Mouse (Mus musculus) skeletal muscle tissue, adult 2 months (tissue): ENCODE measurements around the gene Rbms2.
"Not testable (repeated sequence)": the region's sequence is repeated elsewhere in the genome, so short reads cannot be mapped to it uniquely, and the experiment has no call there.

Experiments
- DNase-seq: peaks from one replicate; pipeline ENCODE4 v3.0.0-alpha.2; 2012; ENCODE audit warnings: low read depth, low spot score

Rbms2 gene

GRCm38 (mm10) chr10:128179989-128180388 is at the start of gene Rbms2:
Rbms2 (minus strand) TSS chr10:128180297.
- DNase-seq, result peak; percentile 34

DNA sequence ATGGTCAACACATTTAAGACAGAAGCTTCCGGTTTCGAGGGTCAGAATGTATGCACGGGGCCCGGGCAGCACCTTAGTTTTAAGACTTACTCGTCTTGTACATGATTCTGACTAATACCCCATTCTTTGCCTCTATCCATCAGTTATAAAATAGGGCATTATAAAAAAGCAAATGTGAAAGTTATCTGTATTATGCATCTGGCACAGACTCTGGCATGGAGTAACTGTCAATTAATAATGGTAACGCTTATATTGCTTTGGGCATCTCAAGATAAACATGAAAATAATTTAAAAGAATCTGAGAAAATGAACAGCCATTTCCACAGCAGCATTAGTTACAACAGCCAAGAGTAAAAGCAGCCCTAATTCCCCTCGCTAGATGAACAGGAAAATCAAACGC is 47.9 kb upstream of the Rbms2 start:
- DNase-seq, result no peak

GRCm38 (mm10) chr10:128227592-128227991 is 47.5 kb upstream of the Rbms2 start:
- DNase-seq, result no peak

- DNase-seq, result no peak
Measured at GRCm38 (mm10) chr10:128225538-128225937, 45.4 kb upstream of the Rbms2 start, which contains the start of gene Mip. Mip (plus strand) TSS chr10:128225838.

- no peak for DNase-seq
Measured at GRCm38 (mm10) chr10:128225064-128225463, 45.0 kb upstream of the Rbms2 start.

DNA sequence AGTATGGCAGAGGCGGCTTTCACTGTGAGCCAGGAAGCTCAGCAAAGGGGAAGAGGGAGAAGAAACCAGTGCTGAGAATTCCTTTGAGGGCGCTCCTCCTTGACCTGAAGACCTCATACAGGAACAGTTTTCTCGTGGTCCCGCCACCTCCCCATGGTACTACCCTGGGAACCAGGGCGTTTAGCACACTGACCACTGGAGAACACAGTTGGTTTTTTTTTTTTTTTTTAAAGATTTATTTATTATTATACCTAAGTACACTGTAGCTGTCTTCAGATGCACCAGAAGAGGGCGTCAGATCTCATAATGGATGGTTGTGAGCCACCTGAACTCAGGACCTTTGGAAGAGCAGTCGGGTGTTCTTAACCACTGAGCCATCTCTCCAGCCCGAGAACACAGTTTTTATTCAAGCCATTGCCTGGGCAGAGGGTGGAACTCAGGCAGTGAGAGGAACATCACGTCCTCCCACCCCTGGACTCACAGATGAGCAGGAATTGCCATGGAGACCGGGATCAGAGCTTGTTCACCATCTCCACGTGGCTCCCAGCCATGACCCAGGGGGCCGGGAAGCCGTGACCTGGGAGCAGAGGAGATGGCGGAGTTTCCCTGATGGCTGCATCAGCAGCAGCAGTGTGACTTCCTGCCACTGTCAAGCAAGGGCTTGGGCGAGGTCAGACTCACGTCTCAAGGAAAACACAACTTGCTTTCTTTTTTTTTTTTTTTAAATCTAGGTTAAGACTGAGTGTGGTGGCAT is 41.6 kb upstream of the Rbms2 start:
- DNase-seq, result no peak

- DNase-seq, result no peak
Measured at GRCm38 (mm10) chr10:128218387-128219117, 38.5 kb upstream of the Rbms2 start.

- DNase-seq, result no peak
Measured at GRCm38 (mm10) chr10:128214981-128215380, 34.9 kb upstream of the Rbms2 start.

- not testable (repeated sequence) for DNase-seq
Measured at GRCm38 (mm10) chr10:128214112-128214511, 34.0 kb upstream of the Rbms2 start.

- peak; percentile 36 for DNase-seq
Measured at GRCm38 (mm10) chr10:128212871-128213323, 32.8 kb upstream of the Rbms2 start.

DNA sequence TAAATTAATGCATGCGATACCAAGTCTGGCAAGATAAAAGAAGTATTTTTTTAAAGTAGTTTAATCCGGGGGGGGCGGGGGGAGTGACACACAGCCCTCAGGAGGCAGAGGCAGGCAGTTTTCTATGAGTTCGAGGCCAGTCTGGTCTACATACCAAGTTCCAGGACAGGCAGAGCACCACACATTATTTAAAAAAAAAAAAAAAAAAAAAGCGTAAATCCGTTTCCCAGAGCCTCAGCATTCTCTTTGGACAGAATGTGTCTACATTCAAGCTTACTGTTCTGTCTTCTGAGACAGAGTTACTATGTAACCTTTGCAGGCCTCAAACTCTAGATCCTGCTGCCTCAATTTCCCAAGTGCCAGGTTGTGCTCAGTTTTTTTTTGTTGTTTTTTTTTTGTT is 32.1 kb upstream of the Rbms2 start:
- DNase-seq, result no peak

DNA sequence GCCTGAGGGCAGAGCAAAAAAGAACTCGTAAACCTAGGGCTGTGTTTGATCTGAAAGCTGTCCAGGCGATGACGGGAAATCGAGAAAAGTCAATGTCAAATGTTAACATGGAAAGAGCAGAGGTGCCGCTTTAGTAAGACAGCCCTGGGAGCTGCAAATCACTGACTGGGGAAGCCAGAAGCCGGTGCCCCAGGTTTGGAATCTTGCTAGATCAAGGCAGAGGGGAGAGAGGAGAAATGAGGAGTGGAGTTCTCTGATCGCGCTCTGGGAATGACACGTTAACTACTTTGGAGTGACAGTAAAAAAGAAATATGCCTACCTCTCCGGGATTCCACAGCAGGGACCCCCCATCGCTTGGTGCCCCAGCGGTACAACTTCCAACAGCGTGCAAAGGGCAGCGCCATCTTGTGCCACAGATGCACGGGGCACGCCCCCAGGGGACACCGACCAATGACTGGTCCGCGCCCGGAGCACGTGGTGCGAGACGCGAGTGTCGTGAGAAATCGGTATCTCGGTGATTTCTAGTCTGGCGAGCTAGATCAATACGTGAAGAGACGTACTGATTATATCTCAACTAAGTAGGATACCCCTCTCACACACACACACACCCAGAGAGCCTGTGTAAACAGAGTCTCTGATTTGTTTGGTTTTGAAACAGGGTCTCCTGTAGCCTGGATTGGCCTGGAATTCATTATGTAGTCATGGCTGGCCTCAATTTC is 31.5 kb upstream of the Rbms2 start, which contains the start of gene Spryd4:
Gene Spryd4, minus strand, starts transcription at position 418 of the 719 bp plus-strand sequence.
- peak; percentile 78 for DNase-seq

DNA sequence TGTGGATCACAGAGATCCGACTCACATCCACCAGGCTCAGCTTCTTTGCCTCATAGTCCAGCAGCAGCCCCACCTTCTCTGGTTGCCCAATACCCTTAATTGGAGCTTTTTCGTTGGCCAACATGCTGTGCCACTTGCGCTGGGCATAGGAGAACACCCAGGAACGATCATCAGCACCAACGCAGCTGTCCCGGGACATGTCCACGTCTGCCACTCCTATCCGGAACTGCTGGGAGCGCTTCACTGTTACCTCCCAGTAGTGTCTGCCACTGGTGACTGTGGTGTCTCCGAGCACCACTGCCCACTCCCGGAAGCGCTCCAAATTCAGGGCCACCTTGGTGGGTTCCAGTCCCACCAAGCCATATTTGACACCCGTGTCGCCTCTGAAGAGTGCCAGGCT is 30.9 kb upstream of the Rbms2 start:
- no peak for DNase-seq

DNA sequence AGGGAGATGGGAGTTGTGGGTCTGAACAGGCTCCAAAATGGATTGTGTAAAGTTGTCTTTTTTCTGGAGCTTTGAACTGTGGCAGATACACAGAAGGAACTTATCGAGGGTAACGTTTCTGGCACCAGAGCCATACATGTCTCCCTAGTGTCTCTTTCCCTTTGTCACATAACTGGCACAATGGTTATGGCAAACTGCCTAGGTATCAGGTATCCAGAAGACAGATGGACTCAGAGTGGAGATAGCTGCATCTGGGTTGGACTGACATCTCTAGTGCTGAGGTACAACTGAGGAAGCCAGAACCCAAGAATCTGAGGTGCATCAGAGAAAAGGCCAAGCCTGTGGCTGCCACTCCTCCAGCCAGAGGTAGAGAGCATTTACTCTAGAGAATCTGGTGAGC is 30.0 kb upstream of the Rbms2 start:
- DNase-seq, result no peak

GRCm38 (mm10) chr10:128209311-128210009 is 29.4 kb upstream of the Rbms2 start:
- DNase-seq, result no peak

- no peak for DNase-seq
Measured at GRCm38 (mm10) chr10:128208326-128208725, 28.2 kb upstream of the Rbms2 start.

DNA sequence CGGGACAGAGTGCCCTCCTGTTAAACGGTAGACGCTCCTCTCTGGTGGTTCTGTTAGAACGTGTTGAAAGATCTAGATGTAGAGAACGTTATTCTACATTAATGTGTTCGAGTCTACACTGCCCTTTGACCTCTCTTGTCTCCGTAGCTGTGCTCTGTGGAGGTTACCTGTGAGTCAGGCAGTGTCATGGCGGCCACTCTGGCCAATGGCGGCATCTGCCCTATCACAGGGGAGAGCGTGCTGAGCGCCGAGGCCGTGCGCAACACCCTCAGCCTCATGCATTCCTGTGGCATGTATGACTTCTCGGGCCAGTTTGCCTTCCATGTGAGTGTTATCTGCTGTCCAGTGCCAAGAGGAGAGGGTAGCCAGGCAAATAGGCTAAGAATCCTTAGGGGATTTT is 24.8 kb upstream of the Rbms2 start:
- no peak for DNase-seq

DNA sequence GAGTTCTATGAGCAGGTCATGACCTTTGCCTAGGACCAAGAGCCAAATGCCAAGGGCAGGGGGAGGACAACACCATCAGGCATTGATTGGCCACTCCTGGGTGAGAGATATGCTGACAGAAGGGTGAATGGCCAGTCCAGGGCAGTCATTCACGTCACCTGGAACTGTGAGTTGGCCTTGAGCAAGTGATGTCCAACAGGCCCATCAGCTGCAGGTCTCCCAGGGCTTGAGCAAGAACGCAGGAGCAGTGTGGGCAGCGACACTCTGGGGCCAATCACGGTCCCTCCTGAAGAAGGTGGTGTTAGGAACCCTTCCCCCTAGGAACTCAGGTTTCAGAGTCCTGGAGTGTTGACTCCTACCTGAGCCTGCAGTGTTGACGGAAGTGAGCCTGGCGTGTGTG is 21.8 kb upstream of the Rbms2 start:
- DNase-seq, result no peak

- DNase-seq, result no peak
Measured at GRCm38 (mm10) chr10:128194551-128195461, 14.7 kb upstream of the Rbms2 start.

- peak; percentile 88 for DNase-seq
Measured at GRCm38 (mm10) chr10:128194024-128194550, 14.0 kb upstream of the Rbms2 start, which contains the start of gene Gls2. Gls2 (plus strand) TSS chr10:128194457.
